ENCODE assay signal across 8 mouse cellular contexts in genomic region chr5:146905486-146906172, GRCm38 (mm10). TPM values are rescaled to one million over a fixed set of nuclear protein-coding genes. Genes with fewer than 3 reads are reported as not detected.
A peak's percentile ranks its signal among the peaks of the same experiment; 100 is the strongest.
DNase-seq lines count a peak whose midpoint lies in the region; ATAC-seq lines count a peak whose summit lies in the region.

No protein-coding gene starts in this region.

- H3K4me3 ChIP-seq in midbrain, embryonic 10.5 days = peak overlapping the region; percentile 33

- ATAC-seq in common myeloid progenitor, adult 5-6 weeks (replicated peaks; ENCODE audit: low read depth, poor library complexity, severe bottlenecking) = peak; percentile 82

- H3K9me3 ChIP-seq in midbrain, embryonic 10.5 days (replicated peaks) = no peaks in the 10 kb centered on the region

- intact Hi-C loops in left cerebral cortex, postnatal 36 days (cut with DNase I) = loop anchor here (1.0 to 10.0 kb wide), 3 partner anchors 199 to 415 kb away; no protein-coding TSS in a partner anchor

- 25% methylated on average over 14 of the region's 14 CpGs for WGBS in midbrain, embryonic 10.5 days

- H3K36me3 ChIP-seq in midbrain, embryonic 10.5 days = no peaks in the 10 kb centered on the region

- peaks cover 11% of the 10 kb centered on the region for H3K27me3 ChIP-seq in midbrain, embryonic 10.5 days (ENCODE audit: low read depth, poor library complexity, severe bottlenecking)

- H3K4me1 ChIP-seq in midbrain, embryonic 10.5 days = peaks cover 7% of the 10 kb centered on the region

- H3K27ac ChIP-seq in midbrain, embryonic 10.5 days (replicated peaks) = no peak overlapping the region

- DNase-seq in adrenal gland, adult 18-20 months (ENCODE audit: low spot score in 2 of 2) = peak; percentile 77 to 86
- DNase-seq in gastrocnemius, adult 8-10 months (ENCODE audit: low spot score in 2 of 2) = peak; percentile 14 to 15
- peak; percentile 85 for DNase-seq in induced T-regulatory cell, adult 2 months (ENCODE audit: low read depth)
- peak; percentile 32 to 61 for DNase-seq in left cerebral cortex, postnatal 36 days (ENCODE audit: low spot score in 2 of 2)
- peak; percentile 80 for DNase-seq in midbrain, embryonic 10.5 days (ENCODE audit: low spot score)
- peak; percentile 95 for DNase-seq in right cerebral cortex, postnatal 4 days
- peak; percentile 58 for DNase-seq in yolk sac, embryonic 10.5 days (ENCODE audit: low spot score)

RNA-seq across cellular contexts. Expression of gene Gtf3a, which starts 42.8 kb away (rescaled TPM):
- 10 to 100 TPM; 21.6 to 30.5 TPM for total RNA-seq in adrenal gland, adult 18-20 months (2021)
- 144 and 171 TPM in 2 replicates for total RNA-seq in common myeloid progenitor, adult 5-6 weeks (2017)
- 10 to 100 TPM; 26.2 to 31.3 (median 28.5) TPM for total RNA-seq in gastrocnemius, adult 8-10 months (2022)
- 10 to 100 TPM; 21.0 to 27.2 TPM for total RNA-seq in left cerebral cortex, postnatal 36 days (2021)
- 113 and 121 TPM in 2 replicates for polyA plus RNA-seq in midbrain, embryonic 10.5 days (2016; fragmentation: Nextera tagmentation; extraction: Ambion mirVana)

RNA-seq across cellular contexts. Expression of gene Mtif3, which starts 58.0 kb away (rescaled TPM):
- total RNA-seq in adrenal gland, adult 18-20 months (2021) = 10 to 100 TPM; 23.5 to 31.9 TPM
- total RNA-seq in common myeloid progenitor, adult 5-6 weeks (2017) = 25.1 and 27.8 TPM in 2 replicates
- 10 to 100 TPM; 22.4 to 28.6 (median 23.5) TPM for total RNA-seq in gastrocnemius, adult 8-10 months (2022)
- total RNA-seq in left cerebral cortex, postnatal 36 days (2021) = 10 to 100 TPM; 18.5 to 19.9 TPM
- 20.8 and 22.6 TPM in 2 replicates for polyA plus RNA-seq in midbrain, embryonic 10.5 days (2016; fragmentation: Nextera tagmentation; extraction: Ambion mirVana)

Comparison
In these comparisons a context has a peak if more than half of its experiments do, and no peak if none do; other contexts are left out.
1. DNase-seq: peak in every context shown above with its lines; median percentile 95 in right cerebral cortex, postnatal 4 days; 85 in induced T-regulatory cell, adult 2 months; 82 in adrenal gland, adult 18-20 months; 80 in midbrain, embryonic 10.5 days; 58 in yolk sac, embryonic 10.5 days; 46 in left cerebral cortex, postnatal 36 days; 14 in gastrocnemius, adult 8-10 months.